Mouse (Mus musculus) adipocyte (in vitro differentiated cells): ENCODE data around the gene Pou3f4.
"Not testable (repeated sequence)": the region's sequence is repeated elsewhere in the genome, so short reads cannot be mapped to it uniquely, and the experiment has no call there.

Experiments used
- DNase-seq: peaks from one replicate; pipeline ENCODE4 v3.0.0-alpha.2; 2016; ENCODE audit warnings: low spot score

Gene Pou3f4

GRCm38 (mm10) chrX:110814151-110814571 is at the start of gene Pou3f4:
Pou3f4 (plus strand) TSS chrX:110814280.
- no peak for DNase-seq

GRCm38 (mm10) chrX:110765939-110766338 is 48.1 kb upstream of the Pou3f4 start:
- DNase-seq = no peak

GRCm38 (mm10) chrX:110774807-110775206 is 39.3 kb upstream of the Pou3f4 start:
- DNase-seq = not testable (repeated sequence)

- DNase-seq = no peak
Observed at GRCm38 (mm10) chrX:110802502-110802901, 11.6 kb upstream of the Pou3f4 start.

- DNase-seq = no peak
Observed at GRCm38 (mm10) chrX:110810001-110810578, 4.0 kb upstream of the Pou3f4 start.

GRCm38 (mm10) chrX:110810753-110811506 is 3.1 kb upstream of the Pou3f4 start:
- DNase-seq = no peak

GRCm38 (mm10) chrX:110812071-110812470 is 2.0 kb upstream of the Pou3f4 start:
- DNase-seq = no peak

- no peak for DNase-seq
Observed at GRCm38 (mm10) chrX:110813401-110813800, 679 bp upstream of the Pou3f4 start.

GRCm38 (mm10) chrX:110814592-110815548 is 790 bp downstream of the Pou3f4 start:
- DNase-seq = no peak

- no peak for DNase-seq
Observed at GRCm38 (mm10) chrX:110815549-110815930, 1.5 kb downstream of the Pou3f4 start.

GRCm38 (mm10) chrX:110816609-110817008 is 2.5 kb downstream of the Pou3f4 start:
- DNase-seq = no peak

- DNase-seq = no peak
Observed at GRCm38 (mm10) chrX:110817211-110817610, 3.1 kb downstream of the Pou3f4 start.

GRCm38 (mm10) chrX:110837450-110837849 is 23.4 kb downstream of the Pou3f4 start:
- DNase-seq = no peak

GRCm38 (mm10) chrX:110851300-110851699 is 37.2 kb downstream of the Pou3f4 start:
- no peak for DNase-seq
